Mouse (Mus musculus) layer of hippocampus, postnatal 25 days (tissue): Measurements from ENCODE around the gene Usp49. TPM values are rescaled to one million over a fixed set of nuclear protein-coding genes. Genes with fewer than 3 reads are reported as not detected.

ENCODE experiments used
- DNase-seq, 2 experiments: peaks; one replicate each; pipeline ENCODE4 v3.0.0; 2022; ENCODE audit warnings: mixed read lengths in 2 of 2, low spot score in 1 of 2; ENCODE audit errors: extremely low spot score in 1 of 2
- total RNA-seq, 2 experiments: library from RNA; stranded (reverse); gene quantifications; 2 replicates each; pipeline ENCODE4 v1.2.3; 2021

The Usp49 gene
- total RNA-seq, 2 experiments from 2014 or later: 9.7 to 14.7 TPM

- no peak for DNase-seq
Observed at GRCm38 (mm10) chr17:47721183-47721582, 90.7 kb downstream of the Usp49 start.

- DNase-seq: no peak
Observed at GRCm38 (mm10) chr17:47726566-47726965, 96.1 kb downstream of the Usp49 start, which contains the start of gene Pgc. Gene Pgc (plus strand): TSS chr17:47726842.

GRCm38 (mm10) chr17:47730633-47731575, 100.4 kb downstream of the Usp49 start:
- DNase-seq: no peak

GRCm38 (mm10) chr17:47735553-47736100, 105.1 kb downstream of the Usp49 start:
- no peak for DNase-seq

Other genes starting within 250 kb of the Usp49 start
- gene Guca1b, start 245.3 kb upstream of the Usp49 start, total RNA-seq: 1 to 10 TPM in 1 of 2 experiments, under 1 TPM in 1; 0.98 to 1.0 TPM
- under 1 TPM in 1 of 2 experiments, not detected in 1; 0.42 TPM for gene Guca1a, start 230.1 kb upstream of the Usp49 start, total RNA-seq
- under 1 TPM; 0.19 to 0.52 TPM for gene AI661453, start 194.1 kb upstream of the Usp49 start, total RNA-seq
- not detected for gene 1700001C19Rik, start 193.3 kb upstream of the Usp49 start, total RNA-seq
- gene Taf8, start 128.4 kb upstream of the Usp49 start, total RNA-seq: 10 to 100 TPM; 15.9 to 19.1 TPM
- gene Ccnd3, start 125.6 kb upstream of the Usp49 start, total RNA-seq: 10 to 100 TPM; 30.2 to 39.9 TPM
- 10 to 100 TPM; 18.4 to 19.1 TPM for gene Bysl, start 19.2 kb upstream of the Usp49 start, total RNA-seq
- gene Med20, start 19.1 kb upstream of the Usp49 start, total RNA-seq: 10 to 100 TPM; 28.7 to 29.8 TPM
- 1 to 10 TPM; 5.2 to 5.5 TPM for gene Gm20517, start 19.1 kb upstream of the Usp49 start, total RNA-seq
- 100 to 1,000 TPM; 207 to 228 TPM for gene Tomm6, start 57.7 kb downstream of the Usp49 start, total RNA-seq
- 10 to 100 TPM; 19.8 to 27.7 TPM for gene Frs3, start 58.3 kb downstream of the Usp49 start, total RNA-seq
- 1 to 10 TPM; 2.9 to 4.5 TPM for gene Gm21981, start 63.8 kb downstream of the Usp49 start, total RNA-seq
- 1 to 10 TPM; 1.5 to 5.3 TPM for gene Prickle4, start 64.0 kb downstream of the Usp49 start, total RNA-seq
- not detected for gene Pgc, start 96.2 kb downstream of the Usp49 start, total RNA-seq
- gene Tfeb, start 106.3 kb downstream of the Usp49 start, total RNA-seq: 10 to 100 TPM; 11.8 to 17.4 TPM
- gene Mdfi, start 204.0 kb downstream of the Usp49 start, total RNA-seq: 1 to 10 TPM; 1.4 to 1.5 TPM